Mouse (Mus musculus): ENCODE measurements at regions not wholly inside any gene's neighbourhood (a gene's known extent, or its start where the extent isn't known, plus 50 kb on each side); places are given as distances from the start of the nearest gene placed in this dataset.
A peak's percentile ranks its signal among the peaks of the same experiment; 100 is the strongest.

GRCm38 (mm10) chr3:56393134-56393533, 209.6 kb upstream of the Nbea start:
- ATAC-seq (replicated peaks; ENCODE audit: insufficient number of reproducible peaks, low FRiP score, low TSS enrichment, low read depth) (no peak), DNase-seq (ENCODE audit: low spot score) (no peak)
- Histone ChIP-seq H3K27ac (replicated peaks; ENCODE audit: low read depth, low read length) (no peak overlapping the region), H3K36me3 (replicated peaks; ENCODE audit: control insufficient read depth, insufficient read depth, low read depth, low read length) (no peaks in the 10 kb centered on the region), H3K27me3 (ENCODE audit: control insufficient read depth, insufficient read depth, low read length) (no peaks in the 10 kb centered on the region), H3K9ac (replicated peaks; ENCODE audit: low read length) (no peak overlapping the region), H3K4me2 (ENCODE audit: low read depth, low read length) (no peak overlapping the region), H3K9me3 (replicated peaks; ENCODE audit: control insufficient read depth, low read length) (no peaks in the 10 kb centered on the region), H3K4me1 (ENCODE audit: control insufficient read depth, insufficient read depth, low read length) (no peaks in the 10 kb centered on the region), H3K4me3 (ENCODE audit: low read depth, low read length) (no peak overlapping the region)
- WGBS, result 84% methylated on average over 5 of the region's 5 CpGs

- no peak overlapping the region for H3K9ac ChIP-seq (replicated peaks; ENCODE audit: low read length)
- no peak for ATAC-seq (replicated peaks; ENCODE audit: insufficient number of reproducible peaks, low FRiP score, low TSS enrichment, low read depth)
- no peaks in the 10 kb centered on the region for H3K27me3 ChIP-seq (ENCODE audit: control insufficient read depth, insufficient read depth, low read length)
- no peaks in the 10 kb centered on the region for H3K4me1 ChIP-seq (ENCODE audit: control insufficient read depth, insufficient read depth, low read length)
- H3K27ac ChIP-seq (replicated peaks; ENCODE audit: low read depth, low read length), result no peak overlapping the region
- DNase-seq (ENCODE audit: low spot score), result no peak
- no peak overlapping the region for H3K4me3 ChIP-seq (ENCODE audit: low read depth, low read length)
- H3K9me3 ChIP-seq (replicated peaks; ENCODE audit: control insufficient read depth, low read length), result no peaks in the 10 kb centered on the region
- H3K36me3 ChIP-seq (replicated peaks; ENCODE audit: control insufficient read depth, insufficient read depth, low read depth, low read length), result no peaks in the 10 kb centered on the region
- H3K4me2 ChIP-seq (ENCODE audit: low read depth, low read length), result no peak overlapping the region
Observed at GRCm38 (mm10) chr3:56380316-56380715, 196.8 kb upstream of the Nbea start.

DNA sequence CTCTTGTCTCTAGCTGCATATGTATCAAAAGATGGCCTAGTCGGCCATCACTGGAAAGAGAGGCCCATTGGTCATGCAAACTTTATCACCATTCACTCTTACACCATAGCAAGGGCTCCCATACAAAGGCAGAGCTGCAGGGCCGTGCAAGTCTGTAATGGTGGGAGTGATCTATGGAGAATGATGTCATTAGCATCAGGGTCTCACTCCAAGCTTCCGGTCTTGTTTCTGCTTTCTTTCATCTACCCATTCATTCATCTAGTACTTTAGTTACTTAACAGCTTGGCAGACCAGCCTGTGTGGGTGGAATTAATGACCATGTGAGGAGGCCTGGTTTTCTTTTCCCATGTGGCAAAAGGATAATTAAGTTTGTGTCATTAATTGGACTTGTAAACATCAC, 196.0 kb upstream of the Nbea start:
- Histone ChIP-seq H3K9ac (replicated peaks; ENCODE audit: low read length) (no peak overlapping the region), H3K27me3 (ENCODE audit: control insufficient read depth, insufficient read depth, low read length) (no peaks in the 10 kb centered on the region), H3K4me3 (ENCODE audit: low read depth, low read length) (no peak overlapping the region), H3K27ac (replicated peaks; ENCODE audit: low read depth, low read length) (no peak overlapping the region), H3K4me2 (ENCODE audit: low read depth, low read length) (no peak overlapping the region), H3K4me1 (ENCODE audit: control insufficient read depth, insufficient read depth, low read length) (no peaks in the 10 kb centered on the region), H3K9me3 (replicated peaks; ENCODE audit: control insufficient read depth, low read length) (no peaks in the 10 kb centered on the region), H3K36me3 (replicated peaks; ENCODE audit: control insufficient read depth, insufficient read depth, low read depth, low read length) (no peaks in the 10 kb centered on the region)
- DNase-seq (ENCODE audit: low spot score) (no peak), ATAC-seq (replicated peaks; ENCODE audit: insufficient number of reproducible peaks, low FRiP score, low TSS enrichment, low read depth) (no peak)
- WGBS, result 80% methylated on average over 3 of the region's 3 CpGs

DNA sequence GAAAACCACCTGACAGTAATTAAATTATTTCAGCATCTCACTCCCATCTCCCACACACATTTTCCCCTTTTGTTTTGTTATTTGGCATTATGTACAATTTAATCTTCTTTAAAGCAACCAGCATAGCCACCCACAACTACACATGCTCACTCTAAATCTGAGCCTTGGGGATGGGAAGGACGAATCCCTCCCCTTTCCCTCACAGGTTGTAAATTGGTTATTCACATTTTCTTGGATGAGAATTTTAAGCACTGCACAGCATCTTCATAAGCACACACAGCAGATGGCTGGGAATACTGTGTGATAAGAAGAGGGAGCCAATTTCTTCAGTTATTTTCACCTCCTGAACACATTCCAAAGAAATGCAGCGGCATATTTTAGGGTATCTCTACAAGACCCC, 179.0 kb upstream of the Nbea start:
- Histone ChIP-seq H3K4me3 (ENCODE audit: low read depth, low read length) (no peak overlapping the region), H3K27ac (replicated peaks; ENCODE audit: low read depth, low read length) (no peak overlapping the region), H3K9me3 (replicated peaks; ENCODE audit: control insufficient read depth, low read length) (no peaks in the 10 kb centered on the region), H3K36me3 (replicated peaks; ENCODE audit: control insufficient read depth, insufficient read depth, low read depth, low read length) (no peaks in the 10 kb centered on the region), H3K9ac (replicated peaks; ENCODE audit: low read length) (no peak overlapping the region), H3K27me3 (ENCODE audit: control insufficient read depth, insufficient read depth, low read length) (no peaks in the 10 kb centered on the region), H3K4me1 (ENCODE audit: control insufficient read depth, insufficient read depth, low read length) (no peaks in the 10 kb centered on the region), H3K4me2 (ENCODE audit: low read depth, low read length) (no peak overlapping the region)
- no peak for DNase-seq (ENCODE audit: low spot score)
- ATAC-seq (replicated peaks; ENCODE audit: insufficient number of reproducible peaks, low FRiP score, low TSS enrichment, low read depth), result no peak
- 92% methylated on average over 2 of the region's 2 CpGs for WGBS

DNA sequence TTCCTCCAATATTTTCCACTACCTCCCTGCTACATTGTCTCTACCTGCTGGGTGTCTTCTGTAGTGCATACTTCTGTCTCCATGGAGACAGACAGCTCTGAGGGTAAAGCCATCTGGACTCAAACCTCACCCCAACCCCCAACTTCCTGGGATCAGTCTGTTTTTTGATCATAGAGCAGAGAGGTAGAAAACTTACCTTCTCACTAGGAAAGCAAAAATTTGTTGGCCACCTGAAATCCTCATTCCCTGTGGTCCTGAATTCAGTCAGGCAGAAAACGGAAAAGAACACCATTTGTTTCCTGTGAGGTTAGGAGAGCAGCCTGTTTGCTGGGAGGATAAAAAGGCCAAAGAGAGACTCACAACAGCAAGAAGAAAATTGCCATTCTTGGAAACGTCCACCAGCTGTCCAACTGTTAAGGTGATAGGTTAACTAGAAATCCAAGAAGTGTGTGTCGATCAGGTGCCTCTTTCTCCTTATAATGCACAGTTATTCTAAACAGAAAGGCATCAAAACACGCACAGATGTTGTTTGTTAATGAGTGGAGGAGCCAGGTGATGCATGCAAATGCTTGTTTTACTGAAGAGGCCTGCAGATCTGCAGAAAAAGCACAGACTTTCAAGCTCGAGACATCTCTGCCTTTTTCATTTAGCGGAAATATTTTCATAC, 173.7 kb upstream of the Nbea start:
- H3K4me1 ChIP-seq (ENCODE audit: control insufficient read depth, insufficient read depth, low read length), result no peaks in the 10 kb centered on the region
- no peak overlapping the region; the same call in 1 of the 2 replicates for H3K27ac ChIP-seq (replicated peaks; ENCODE audit: low read depth, low read length)
- H3K4me2 ChIP-seq (ENCODE audit: low read depth, low read length), result no peak overlapping the region
- ATAC-seq (replicated peaks; ENCODE audit: insufficient number of reproducible peaks, low FRiP score, low TSS enrichment, low read depth) (no peak), DNase-seq (ENCODE audit: low spot score) (peak; percentile 36)
- 54% methylated on average over 6 of the region's 6 CpGs for WGBS
- no peak overlapping the region for H3K9ac ChIP-seq (replicated peaks; ENCODE audit: low read length)
- no peak overlapping the region for H3K4me3 ChIP-seq (ENCODE audit: low read depth, low read length)
- no peaks in the 10 kb centered on the region for H3K27me3 ChIP-seq (ENCODE audit: control insufficient read depth, insufficient read depth, low read length)
- H3K36me3 ChIP-seq (replicated peaks; ENCODE audit: control insufficient read depth, insufficient read depth, low read depth, low read length), result no peaks in the 10 kb centered on the region
- no peaks in the 10 kb centered on the region for H3K9me3 ChIP-seq (replicated peaks; ENCODE audit: control insufficient read depth, low read length)

- ATAC-seq (replicated peaks; ENCODE audit: insufficient number of reproducible peaks, low FRiP score, low TSS enrichment, low read depth) (no peak), DNase-seq (ENCODE audit: low spot score) (no peak)
- Histone ChIP-seq H3K4me3 (ENCODE audit: low read depth, low read length) (no peak overlapping the region), H3K9me3 (replicated peaks; ENCODE audit: control insufficient read depth, low read length) (no peaks in the 10 kb centered on the region), H3K4me2 (ENCODE audit: low read depth, low read length) (no peak overlapping the region), H3K4me1 (ENCODE audit: control insufficient read depth, insufficient read depth, low read length) (no peaks in the 10 kb centered on the region), H3K27ac (replicated peaks; ENCODE audit: low read depth, low read length) (no peak overlapping the region), H3K36me3 (replicated peaks; ENCODE audit: control insufficient read depth, insufficient read depth, low read depth, low read length) (no peaks in the 10 kb centered on the region), H3K9ac (replicated peaks; ENCODE audit: low read length) (no peak overlapping the region), H3K27me3 (ENCODE audit: control insufficient read depth, insufficient read depth, low read length) (no peaks in the 10 kb centered on the region)
- WGBS, result 94% methylated on average over 5 of the region's 5 CpGs
Observed at GRCm38 (mm10) chr3:56356163-56356882, 172.8 kb upstream of the Nbea start.

All from embryonic facial prominence, embryonic 11.5 days (tissue).